Mouse (Mus musculus) urinary bladder, postnatal 36 days (tissue): ENCODE data around the gene Dpysl5.
A peak's percentile ranks its signal among the peaks of the same experiment; 100 is the strongest.

Experiments
- DNase-seq, 2 experiments: peaks; one replicate each; pipeline ENCODE4 v3.0.0; 2022; ENCODE audit warnings: low spot score in 2 of 2, mixed read lengths in 1 of 2

Dpysl5 gene

DNA sequence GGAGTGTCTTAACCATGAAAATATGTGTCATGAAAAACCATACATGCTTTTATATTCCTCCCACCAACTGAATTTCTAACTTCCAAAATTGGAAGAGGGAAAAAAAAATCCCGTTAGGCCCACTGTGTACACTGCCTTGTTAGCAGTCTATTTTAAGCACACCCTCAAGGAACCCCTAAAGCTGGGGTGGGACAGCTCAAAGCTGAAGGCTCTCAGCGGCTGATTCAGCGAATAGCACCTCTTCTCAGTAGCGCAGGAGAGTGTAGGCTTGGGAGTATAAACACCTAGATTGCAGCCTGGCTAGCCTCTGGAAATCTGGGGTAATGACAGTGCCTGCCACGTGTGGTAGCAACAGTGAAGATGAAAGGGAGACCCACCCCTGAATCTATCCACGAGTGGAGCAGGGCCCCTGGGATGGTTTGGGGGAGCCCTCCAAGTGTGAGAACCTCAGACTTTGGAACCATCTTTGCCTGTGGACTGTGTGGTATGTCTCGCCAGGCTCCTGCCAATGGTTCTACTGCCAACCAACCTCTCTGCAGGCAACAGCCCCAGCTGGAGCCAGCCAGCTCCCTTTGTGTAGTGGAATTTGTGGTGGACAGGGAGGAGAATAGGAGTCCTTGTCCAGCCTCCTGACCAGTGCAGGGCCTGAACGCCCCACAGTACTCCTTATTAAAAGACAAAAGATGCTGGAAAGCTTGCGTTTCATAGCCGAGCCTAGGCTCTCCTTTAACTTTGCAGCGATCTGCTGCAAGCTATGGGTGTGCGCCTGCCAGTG is 54.4 kb downstream of the Dpysl5 start:
- no peak for DNase-seq

- no peak for DNase-seq
Measured at GRCm38 (mm10) chr5:30768082-30768481, 56.7 kb downstream of the Dpysl5 start.

DNA sequence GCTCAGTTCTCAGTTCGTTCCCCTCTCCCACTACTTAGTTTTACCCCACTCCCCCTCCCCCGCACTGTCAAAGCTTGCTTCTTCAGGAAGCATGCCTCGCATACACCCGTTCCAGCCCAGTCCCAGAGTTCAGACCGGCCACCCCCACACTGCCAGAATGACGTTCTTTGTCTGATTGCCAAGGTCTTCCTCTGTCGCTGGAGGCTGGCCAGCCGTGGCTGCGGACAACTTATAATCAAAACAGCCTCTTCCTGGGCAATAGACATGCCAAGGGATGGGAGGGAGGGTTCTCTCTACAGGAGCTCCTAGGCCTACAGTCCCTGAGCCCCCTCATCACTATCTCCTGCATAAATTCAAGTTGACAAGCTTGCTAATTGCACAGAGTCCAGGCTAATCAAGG is 57.2 kb downstream of the Dpysl5 start:
- peak in 1 of 2 experiments; percentile 40 for DNase-seq

- no peak for DNase-seq
Measured at GRCm38 (mm10) chr5:30769075-30769474, 57.7 kb downstream of the Dpysl5 start.

- peak; percentile 80 to 87 for DNase-seq
Measured at GRCm38 (mm10) chr5:30774601-30775371, 63.4 kb downstream of the Dpysl5 start.

- DNase-seq = no peak
Measured at GRCm38 (mm10) chr5:30780699-30781098, 69.3 kb downstream of the Dpysl5 start.

- DNase-seq = no peak
Measured at GRCm38 (mm10) chr5:30781147-30781546, 69.8 kb downstream of the Dpysl5 start.

GRCm38 (mm10) chr5:30787381-30787780 is 76.0 kb downstream of the Dpysl5 start:
- DNase-seq = no peak

DNA sequence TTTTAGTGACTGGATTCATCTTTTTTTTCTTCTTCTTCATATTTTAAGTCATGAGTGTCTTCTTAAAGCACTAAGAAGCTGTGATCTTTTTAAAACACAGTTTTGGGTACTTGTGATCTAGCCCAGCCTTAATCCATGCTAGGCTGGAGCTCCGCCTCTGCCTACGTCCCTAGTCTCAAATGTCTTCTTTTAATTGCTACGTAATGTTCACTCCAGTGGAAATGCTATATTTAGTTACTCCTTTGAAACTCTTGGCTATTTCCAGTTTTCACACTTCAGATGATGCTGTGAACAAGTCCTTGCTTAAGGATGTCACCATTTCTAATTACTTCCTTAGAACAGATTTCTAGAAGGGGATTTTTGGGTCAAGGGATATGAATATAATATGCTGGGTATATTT is 78.7 kb downstream of the Dpysl5 start:
- no peak for DNase-seq

DNA sequence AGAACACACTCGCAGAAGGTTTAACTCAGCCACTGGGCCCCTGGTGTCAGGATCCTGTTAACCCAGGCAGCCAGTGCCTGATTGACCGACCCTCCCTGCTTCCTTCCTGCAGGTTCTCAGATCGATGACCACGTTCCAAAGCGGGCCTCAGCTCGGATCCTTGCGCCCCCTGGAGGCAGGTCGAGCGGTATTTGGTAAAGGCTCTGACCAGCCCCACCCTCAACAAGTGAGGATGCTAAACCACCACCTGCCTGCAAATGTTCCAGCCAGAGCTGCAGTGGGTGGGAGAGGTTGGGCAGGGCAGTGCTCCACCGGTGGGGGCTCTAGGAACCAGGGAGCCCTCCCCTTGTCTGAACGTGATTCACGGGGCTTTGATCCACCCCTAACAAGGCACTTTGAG is 84.8 kb downstream of the Dpysl5 start:
- DNase-seq = peak; percentile 56 to 78

- no peak for DNase-seq
Measured at GRCm38 (mm10) chr5:30797482-30797881, 86.1 kb downstream of the Dpysl5 start.

- no peak for DNase-seq
Measured at GRCm38 (mm10) chr5:30797982-30798381, 86.6 kb downstream of the Dpysl5 start.

GRCm38 (mm10) chr5:30798965-30799364 is 87.6 kb downstream of the Dpysl5 start:
- no peak for DNase-seq

- DNase-seq = no peak
Measured at GRCm38 (mm10) chr5:30802724-30803467, 91.5 kb downstream of the Dpysl5 start.

GRCm38 (mm10) chr5:30806106-30806505 is 94.7 kb downstream of the Dpysl5 start:
- DNase-seq = peak; percentile 89 to 90

GRCm38 (mm10) chr5:30814424-30815119 is 103.2 kb downstream of the Dpysl5 start, which contains the start of gene Mapre3:
Mapre3 (plus strand) TSS chr5:30814641.
- peak; percentile 82 to 86 for DNase-seq

GRCm38 (mm10) chr5:30815120-30815465 is 103.7 kb downstream of the Dpysl5 start:
- DNase-seq = no peak

- DNase-seq = no peak
Measured at GRCm38 (mm10) chr5:30816261-30816791, 105.0 kb downstream of the Dpysl5 start.

DNA sequence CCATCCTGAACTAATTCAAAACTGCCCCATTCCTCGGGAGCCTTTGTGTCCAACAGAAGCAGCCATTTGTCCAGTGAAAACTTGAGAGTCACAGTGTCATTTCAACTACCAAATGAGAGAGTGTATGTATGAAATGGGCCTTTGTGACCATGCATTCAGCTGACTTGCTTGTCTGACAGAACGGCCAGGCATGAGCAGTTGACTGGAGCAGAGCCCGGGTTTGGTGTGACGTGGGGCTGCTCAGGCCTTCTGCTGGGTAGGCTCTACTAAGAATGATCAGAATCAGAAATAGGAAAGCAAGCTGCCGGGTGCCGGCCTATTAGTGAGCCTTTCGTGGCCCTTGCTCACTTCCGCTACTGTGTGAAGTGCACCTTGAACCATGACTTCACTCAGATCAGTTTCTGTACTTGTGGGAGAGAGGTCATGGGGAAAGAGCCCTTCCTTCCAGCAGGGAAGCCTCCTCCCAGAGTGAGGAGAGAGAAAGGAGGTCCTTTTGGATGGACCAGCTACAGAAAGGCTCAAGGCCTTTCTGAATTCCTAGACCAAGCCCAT is 107.5 kb downstream of the Dpysl5 start:
- DNase-seq = no peak

DNA sequence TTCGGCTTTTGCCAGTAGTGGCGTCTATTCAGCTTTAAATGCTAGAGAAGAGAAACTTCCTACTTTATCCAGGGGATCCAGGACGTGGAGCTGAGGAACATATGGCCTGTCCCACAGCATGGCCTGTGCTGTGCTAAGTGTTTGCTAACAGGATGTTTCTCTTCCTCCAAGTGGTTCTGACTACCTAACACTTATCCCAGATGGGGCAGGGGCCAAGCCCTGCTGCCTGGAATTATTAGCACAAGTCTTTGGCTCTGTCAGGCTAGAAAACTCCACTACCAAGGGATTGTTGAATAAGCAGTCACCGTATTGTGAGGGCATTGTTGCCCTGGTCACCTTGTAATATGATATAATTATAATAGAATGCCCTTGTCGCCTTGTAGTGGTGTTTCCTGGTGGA is 111.3 kb downstream of the Dpysl5 start:
- no peak for DNase-seq

GRCm38 (mm10) chr5:30823091-30823490 is 111.7 kb downstream of the Dpysl5 start:
- no peak for DNase-seq
